Mouse (Mus musculus) erythroblast, embryonic 14.5 days (primary cell): ENCODE measurements around the gene Tnfsf12. TPM values are rescaled to one million over a fixed set of nuclear protein-coding genes. Genes with fewer than 3 reads are reported as not detected.

Source experiments
- H3K27me3 ChIP-seq: 2 replicates; pipeline ENCODE4 v1.6.1; 2012; ENCODE audit warnings: inconsistent platforms; ENCODE audit not compliant: control insufficient read depth
- H3K36me3 ChIP-seq: 2 replicates; pipeline ENCODE4 v1.6.1; 2012; ENCODE audit warnings: mild to moderate bottlenecking, inconsistent platforms; ENCODE audit not compliant: control insufficient read depth
- H3K4me1 ChIP-seq: 2 replicates; pipeline ENCODE4 v1.6.1; 2012; ENCODE audit warnings: inconsistent platforms; ENCODE audit not compliant: control insufficient read depth
- H3K4me3 ChIP-seq: replicated peaks from 2 replicates; pipeline ENCODE3; 2012; ENCODE audit warnings: moderate library complexity, mild to moderate bottlenecking, inconsistent platforms
- H3K9me3 ChIP-seq: 2 replicates; pipeline ENCODE4 v1.6.1; 2012; ENCODE audit warnings: low read length, inconsistent platforms, mixed read lengths; ENCODE audit not compliant: control insufficient read depth
- GATA1 ChIP-seq: IDR thresholded peaks from 2 replicates; pipeline ENCODE4 v1.6.1; 2012; ENCODE audit warnings: low read length, inconsistent platforms, mixed read lengths
- TAL1 ChIP-seq: IDR thresholded peaks from 3 replicates; pipeline ENCODE4 v1.6.1; 2012; ENCODE audit warnings: low read length, inconsistent platforms, mixed read lengths
- polyA plus RNA-seq: library from polyadenylated mRNA; stranded (reverse); fragments of >175 nt; gene quantifications from 2 replicates; pipeline ENCODE4 v1.2.3, GENCODE M21; 2012

The Tnfsf12 gene
- polyA plus RNA-seq, 1 experiment: 0.02 TPM

GRCm38 (mm10) chr11:69645860-69646259 lies 49.8 kb downstream of the Tnfsf12 start:
- TF ChIP-seq TAL1 (no peak), GATA1 (no peak)
- Histone ChIP-seq H3K4me1 (peaks cover 3% of the 10 kb centered on the region), H3K4me3 (no peak overlapping the region), H3K36me3 (peaks cover 96% of the 10 kb centered on the region), H3K27me3 (no peaks in the 10 kb centered on the region), H3K9me3 (no peaks in the 10 kb centered on the region)

Other genes starting within 250 kb of the Tnfsf12 start
- 0.04 TPM in 1 of 2 replicates, not detected in the other for gene Dnah2, start 146.7 kb downstream of the Tnfsf12 start, polyA plus RNA-seq
- 0.15 and 0.20 TPM in 2 replicates for gene Efnb3, start 135.6 kb downstream of the Tnfsf12 start, polyA plus RNA-seq
- gene Wrap53, start 115.6 kb downstream of the Tnfsf12 start, polyA plus RNA-seq: 3.8 and 7.2 TPM in 2 replicates
- 4.1 and 4.3 TPM in 2 replicates for gene Trp53, start 115.5 kb downstream of the Tnfsf12 start, polyA plus RNA-seq
- gene Atp1b2, start 89.9 kb downstream of the Tnfsf12 start, polyA plus RNA-seq: 8.1 and 9.1 TPM in 2 replicates
- gene Shbg, start 77.9 kb downstream of the Tnfsf12 start, polyA plus RNA-seq: 0.02 TPM in 1 of 2 replicates, not detected in the other
- gene Sat2, start 73.8 kb downstream of the Tnfsf12 start, polyA plus RNA-seq: not detected in 2 replicates
- 9.7 and 10.3 TPM in 2 replicates for gene Fxr2, start 62.9 kb downstream of the Tnfsf12 start, polyA plus RNA-seq
- not detected in 2 replicates for gene Sox15, start 40.5 kb downstream of the Tnfsf12 start, polyA plus RNA-seq
- gene Mpdu1, start 33.2 kb downstream of the Tnfsf12 start, polyA plus RNA-seq: 3.9 and 4.3 TPM in 2 replicates
- 0.60 and 0.78 TPM in 2 replicates for gene Cd68, start 29.7 kb downstream of the Tnfsf12 start, polyA plus RNA-seq
- gene Eif4a1, start 23.4 kb downstream of the Tnfsf12 start, polyA plus RNA-seq: 27.9 and 30.9 TPM in 2 replicates
- gene Senp3, start 13.8 kb downstream of the Tnfsf12 start, polyA plus RNA-seq: 5.4 and 5.6 TPM in 2 replicates
- gene Tnfsf13, start 10.1 kb downstream of the Tnfsf12 start, polyA plus RNA-seq: not detected in 2 replicates
- gene Tnfsfm13, start 249 bp upstream of the Tnfsf12 start, polyA plus RNA-seq: not detected in 2 replicates
- 14.2 and 14.3 TPM in 2 replicates for gene Polr2a, start 62.8 kb upstream of the Tnfsf12 start, polyA plus RNA-seq
- gene Slc35g3, start 66.1 kb upstream of the Tnfsf12 start, polyA plus RNA-seq: not detected in 2 replicates
- 0.07 and 0.33 TPM in 2 replicates for gene Zbtb4, start 70.1 kb upstream of the Tnfsf12 start, polyA plus RNA-seq
- not detected in 2 replicates for gene Chrnb1, start 100.1 kb upstream of the Tnfsf12 start, polyA plus RNA-seq
- gene Fgf11, start 106.0 kb upstream of the Tnfsf12 start, polyA plus RNA-seq: 0.01 TPM in 1 of 2 replicates, not detected in the other
- gene Tmem102, start 109.8 kb upstream of the Tnfsf12 start, polyA plus RNA-seq: 0.05 TPM in 1 of 2 replicates, not detected in the other
- gene Gm39566, start 119.4 kb upstream of the Tnfsf12 start, polyA plus RNA-seq: not detected in 2 replicates
- gene Spem2, start 122.6 kb upstream of the Tnfsf12 start, polyA plus RNA-seq: not detected in 2 replicates
- not detected in 2 replicates for gene Spem1, start 126.3 kb upstream of the Tnfsf12 start, polyA plus RNA-seq
- 0.13 and 0.16 TPM in 2 replicates for gene Nlgn2, start 141.9 kb upstream of the Tnfsf12 start, polyA plus RNA-seq
- 204 and 212 TPM in 2 replicates for gene Tmem256, start 142.7 kb upstream of the Tnfsf12 start, polyA plus RNA-seq
- gene Plscr3, start 150.5 kb upstream of the Tnfsf12 start, polyA plus RNA-seq: 3.6 and 4.4 TPM in 2 replicates
- 0.94 and 1.1 TPM in 2 replicates for gene Tnk1, start 162.9 kb upstream of the Tnfsf12 start, polyA plus RNA-seq
- gene Tmem95, start 182.2 kb upstream of the Tnfsf12 start, polyA plus RNA-seq: not detected in 2 replicates
- 0.02 and 0.08 TPM in 2 replicates for gene Kctd11, start 185.6 kb upstream of the Tnfsf12 start, polyA plus RNA-seq
- 0.23 and 0.37 TPM in 2 replicates for gene Acap1, start 199.7 kb upstream of the Tnfsf12 start, polyA plus RNA-seq
- gene 2810408A11Rik, start 205.1 kb upstream of the Tnfsf12 start, polyA plus RNA-seq: 0.14 and 0.18 TPM in 2 replicates
- 5.0 and 5.1 TPM in 2 replicates for gene Neurl4, start 205.2 kb upstream of the Tnfsf12 start, polyA plus RNA-seq
- 90.4 and 109 TPM in 2 replicates for gene Gps2, start 218.0 kb upstream of the Tnfsf12 start, polyA plus RNA-seq
- 295 and 310 TPM in 2 replicates for gene Eif5a, start 226.1 kb upstream of the Tnfsf12 start, polyA plus RNA-seq
- gene Ybx2, start 239.9 kb upstream of the Tnfsf12 start, polyA plus RNA-seq: 0.29 and 0.38 TPM in 2 replicates